Mouse (Mus musculus): ENCODE data around the gene Pnrc1. TPM values are rescaled to one million over a fixed set of nuclear protein-coding genes. Genes with fewer than 3 reads are reported as not detected.

Gene Pnrc1
- polyA plus RNA-seq, 1 experiment from 2014 or later: 137 TPM

- H3K9ac ChIP-seq: no peak overlapping the region
- no peak for ATAC-seq (ENCODE audit: insufficient number of reproducible peaks, insufficient read depth, low FRiP score, low TSS enrichment)
- no peak overlapping the region for H3K4me3 ChIP-seq
- H3K27ac ChIP-seq: no peak overlapping the region
- no peak overlapping the region for H3K4me2 ChIP-seq (replicated peaks)
- no peaks in the 10 kb centered on the region for H3K9me3 ChIP-seq
- H3K36me3 ChIP-seq: no peaks in the 10 kb centered on the region
- H3K27me3 ChIP-seq: no peaks in the 10 kb centered on the region
- WGBS: 59% methylated on average over 7 of the region's 7 CpGs
- no peaks in the 10 kb centered on the region for H3K4me1 ChIP-seq
Measured at GRCm38 (mm10) chr4:33261311-33261753, 28.6 kb downstream of the Pnrc1 start.

DNA sequence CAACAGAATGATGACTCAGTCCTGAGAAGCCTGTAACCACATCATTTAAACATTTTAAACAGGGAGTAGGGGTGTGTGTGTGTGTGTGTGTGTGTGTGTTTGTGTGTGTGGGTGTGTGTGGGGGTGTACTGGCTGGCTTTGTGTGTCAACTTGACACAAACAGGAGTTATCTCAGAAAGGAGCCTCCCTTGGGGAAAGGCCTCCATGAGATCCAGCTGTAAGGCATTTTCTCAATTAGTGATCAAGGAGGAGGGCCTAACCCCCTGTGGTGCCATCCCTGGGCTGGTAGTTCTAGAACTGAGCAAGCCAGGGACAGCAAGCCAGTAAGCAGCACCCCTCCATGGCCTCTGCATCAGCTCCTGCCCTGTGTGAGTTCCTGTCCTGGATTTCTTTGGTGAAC, 29.7 kb downstream of the Pnrc1 start:
- no peaks in the 10 kb centered on the region for H3K36me3 ChIP-seq
- H3K4me3 ChIP-seq: no peak overlapping the region
- H3K27me3 ChIP-seq: no peaks in the 10 kb centered on the region
- no peak overlapping the region for H3K9ac ChIP-seq
- H3K27ac ChIP-seq: no peak overlapping the region
- no peak for ATAC-seq (ENCODE audit: insufficient number of reproducible peaks, insufficient read depth, low FRiP score, low TSS enrichment)
- no peak overlapping the region for H3K4me2 ChIP-seq (replicated peaks)
- H3K9me3 ChIP-seq: no peaks in the 10 kb centered on the region
- no peaks in the 10 kb centered on the region for H3K4me1 ChIP-seq

GRCm38 (mm10) chr4:33257263-33257964, 32.5 kb downstream of the Pnrc1 start:
- H3K27me3 ChIP-seq: no peaks in the 10 kb centered on the region
- ATAC-seq (ENCODE audit: insufficient number of reproducible peaks, insufficient read depth, low FRiP score, low TSS enrichment): no peak
- no peak overlapping the region for H3K4me2 ChIP-seq (replicated peaks)
- H3K36me3 ChIP-seq: no peaks in the 10 kb centered on the region
- H3K9me3 ChIP-seq: no peaks in the 10 kb centered on the region
- H3K9ac ChIP-seq: no peak overlapping the region
- no peaks in the 10 kb centered on the region for H3K4me1 ChIP-seq
- no peak overlapping the region for H3K27ac ChIP-seq
- H3K4me3 ChIP-seq: no peak overlapping the region
- WGBS: 63% methylated on average over 11 of the region's 11 CpGs

DNA sequence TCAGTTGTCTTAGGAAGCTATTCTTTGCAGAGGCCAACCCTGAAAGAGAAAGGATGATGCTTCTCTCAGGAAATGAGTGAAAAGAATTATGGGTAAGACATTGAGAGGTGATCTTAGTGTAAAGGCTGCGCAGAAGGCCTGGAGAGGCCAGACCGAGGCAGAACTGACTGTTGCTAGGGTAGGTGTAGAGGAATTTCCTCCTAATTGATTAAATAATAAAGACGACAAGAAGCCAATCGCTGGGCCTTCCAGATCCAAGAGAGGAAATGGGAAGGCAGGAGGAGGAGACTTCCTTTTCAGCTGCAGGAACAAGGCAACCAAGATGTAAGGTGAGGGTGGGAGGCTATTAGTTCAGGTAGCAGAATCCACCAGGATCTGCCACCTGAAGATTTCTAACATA, 35.3 kb downstream of the Pnrc1 start:
- Histone ChIP-seq H3K4me1 (no peaks in the 10 kb centered on the region), H3K27me3 (no peaks in the 10 kb centered on the region), H3K4me3 (no peak overlapping the region), H3K27ac (no peak overlapping the region), H3K36me3 (no peaks in the 10 kb centered on the region), H3K9ac (no peak overlapping the region), H3K4me2 (replicated peaks) (no peak overlapping the region), H3K9me3 (no peaks in the 10 kb centered on the region)
- no peak for ATAC-seq (ENCODE audit: insufficient number of reproducible peaks, insufficient read depth, low FRiP score, low TSS enrichment)
- WGBS: 88% methylated on average over 4 of the region's 4 CpGs

DNA sequence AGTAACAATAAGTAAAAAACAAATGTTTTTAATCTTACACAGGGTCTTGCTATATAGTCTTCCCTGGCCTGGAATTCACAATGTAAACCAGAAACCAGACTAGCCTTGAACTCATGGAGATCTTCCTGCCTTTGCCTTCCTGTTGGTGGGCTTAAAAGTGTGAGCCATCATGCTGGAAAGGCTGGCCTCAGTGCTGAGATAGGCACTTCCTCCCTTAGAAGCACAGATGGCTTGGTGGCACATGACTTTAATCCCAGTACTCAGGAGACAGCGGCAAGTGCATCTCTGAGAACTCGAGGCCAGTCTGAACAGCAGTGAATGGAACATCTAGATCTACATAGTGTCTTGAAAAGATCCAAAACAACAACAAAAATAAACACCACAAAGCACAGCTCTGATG, 39.1 kb downstream of the Pnrc1 start:
- ATAC-seq (ENCODE audit: insufficient number of reproducible peaks, insufficient read depth, low FRiP score, low TSS enrichment): no peak
- no peak overlapping the region for H3K27ac ChIP-seq
- no peaks in the 10 kb centered on the region for H3K27me3 ChIP-seq
- no peak overlapping the region for H3K4me2 ChIP-seq (replicated peaks)
- peaks cover 3% of the 10 kb centered on the region; the same call in 1 of the 2 replicates for H3K36me3 ChIP-seq
- no peaks in the 10 kb centered on the region for H3K9me3 ChIP-seq
- 85% methylated on average over 2 of the region's 2 CpGs for WGBS
- H3K4me1 ChIP-seq: 0 out of 2 replicates have a peak, but pooled peaks cover 6% of the 10 kb centered on the region
- H3K4me3 ChIP-seq: no peak overlapping the region
- no peak overlapping the region for H3K9ac ChIP-seq

DNA sequence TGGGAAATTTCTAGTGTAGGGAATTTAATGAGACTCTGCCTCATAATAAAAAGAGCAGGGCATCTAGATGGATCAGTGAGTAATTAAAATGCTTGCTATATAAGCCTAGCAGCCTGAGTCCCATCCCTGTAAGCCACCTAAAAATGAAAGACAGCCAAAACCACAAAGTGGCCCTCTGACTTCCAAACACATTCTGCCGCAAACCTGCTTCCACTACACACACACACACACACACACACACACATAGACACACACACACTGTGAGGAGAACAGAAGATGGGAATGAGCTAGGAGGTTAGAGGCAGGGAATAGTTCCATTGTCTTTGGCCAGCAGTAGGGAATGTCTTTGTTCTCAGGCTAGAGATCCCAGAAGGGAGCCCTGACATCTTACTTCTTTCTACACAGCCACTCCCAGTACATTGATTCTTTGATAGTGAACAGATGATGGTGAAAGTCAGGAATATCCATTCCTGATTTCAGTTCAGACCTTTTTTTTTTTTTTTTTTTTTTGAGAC, 40.2 kb downstream of the Pnrc1 start:
- 59% methylated on average over 1 of the region's 1 CpGs for WGBS
- no peaks in the 10 kb centered on the region for H3K27me3 ChIP-seq
- no peak overlapping the region for H3K4me2 ChIP-seq (replicated peaks)
- H3K27ac ChIP-seq: no peak overlapping the region; the same call in 1 of the 2 replicates
- no peak overlapping the region for H3K4me3 ChIP-seq
- peaks cover 13% of the 10 kb centered on the region for H3K36me3 ChIP-seq
- H3K9ac ChIP-seq: no peak overlapping the region
- H3K4me1 ChIP-seq: 0 out of 2 replicates have a peak, but pooled peaks cover 12% of the 10 kb centered on the region
- no peak for ATAC-seq (ENCODE audit: insufficient number of reproducible peaks, insufficient read depth, low FRiP score, low TSS enrichment)
- no peaks in the 10 kb centered on the region for H3K9me3 ChIP-seq

GRCm38 (mm10) chr4:33248915-33249314, 41.0 kb downstream of the Pnrc1 start:
- H3K27ac ChIP-seq: peak overlapping the region; percentile 100
- peak overlapping the region; percentile 99 for H3K4me3 ChIP-seq
- no peak for ATAC-seq (ENCODE audit: insufficient number of reproducible peaks, insufficient read depth, low FRiP score, low TSS enrichment)
- H3K4me1 ChIP-seq: 0 out of 2 replicates have a peak, but pooled peaks cover 14% of the 10 kb centered on the region
- no peaks in the 10 kb centered on the region for H3K27me3 ChIP-seq
- no peaks in the 10 kb centered on the region for H3K9me3 ChIP-seq
- 1% methylated on average over 4 of the region's 4 CpGs for WGBS
- no peak overlapping the region; the same call in 1 of the 2 replicates for H3K9ac ChIP-seq
- H3K4me2 ChIP-seq (replicated peaks): peak overlapping the region; percentile 42
- peaks cover 22% of the 10 kb centered on the region for H3K36me3 ChIP-seq

- peak overlapping the region; percentile 100 for H3K27ac ChIP-seq
- peak overlapping the region; percentile 42 for H3K4me2 ChIP-seq (replicated peaks)
- H3K27me3 ChIP-seq: no peaks in the 10 kb centered on the region
- H3K4me1 ChIP-seq: 0 out of 2 replicates have a peak, but pooled peaks cover 14% of the 10 kb centered on the region
- H3K9me3 ChIP-seq: no peaks in the 10 kb centered on the region
- peaks cover 28% of the 10 kb centered on the region for H3K36me3 ChIP-seq
- peak overlapping the region; percentile 99 for H3K4me3 ChIP-seq
- peak overlapping the region; percentile 99 for H3K9ac ChIP-seq
- ATAC-seq (ENCODE audit: insufficient number of reproducible peaks, insufficient read depth, low FRiP score, low TSS enrichment): peak; percentile 90
- WGBS: under 1% methylated on average over 86 of the region's 88 CpGs
Measured at GRCm38 (mm10) chr4:33248062-33248889, 41.7 kb downstream of the Pnrc1 start.

DNA sequence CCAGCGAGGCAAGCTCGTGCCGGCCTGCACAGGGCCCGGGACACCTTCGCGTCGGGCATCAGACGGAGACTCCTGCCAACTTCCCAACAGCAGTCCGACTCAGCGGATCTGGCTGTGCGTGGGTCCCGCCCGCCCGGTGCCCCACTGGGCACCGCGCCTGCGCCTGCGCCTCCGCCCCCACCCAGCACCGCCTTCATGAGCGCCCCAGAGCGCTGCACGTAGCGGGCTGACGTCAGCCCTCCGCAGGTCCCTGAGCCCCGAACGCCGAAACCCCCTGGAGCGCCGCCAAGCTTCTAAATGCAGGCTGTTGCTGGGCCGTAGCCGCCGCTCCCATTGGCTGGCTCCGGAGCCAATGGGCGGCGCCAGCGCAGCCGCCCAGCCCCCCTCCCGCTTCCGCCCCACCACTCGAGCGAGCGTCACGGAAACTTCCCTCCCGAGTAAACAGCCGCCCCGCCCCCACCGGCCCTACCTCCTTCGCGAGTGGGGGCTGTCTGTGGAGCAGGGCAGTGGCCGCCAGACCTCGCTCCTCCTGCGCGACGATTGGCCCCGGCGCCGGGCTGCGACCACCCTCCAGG, 42.4 kb downstream of the Pnrc1 start:
- peak; percentile 92 for ATAC-seq (ENCODE audit: insufficient number of reproducible peaks, insufficient read depth, low FRiP score, low TSS enrichment)
- Histone ChIP-seq H3K36me3 (peaks cover 36% of the 10 kb centered on the region), H3K27ac (peak overlapping the region; percentile 100), H3K9me3 (no peaks in the 10 kb centered on the region), H3K27me3 (no peaks in the 10 kb centered on the region), H3K4me3 (peak overlapping the region; percentile 99), H3K9ac (peak overlapping the region; percentile 99), H3K4me2 (replicated peaks) (peak overlapping the region; percentile 64), H3K4me1 (0 out of 2 replicates have a peak, but pooled peaks cover 14% of the 10 kb centered on the region)
- under 1% methylated on average over 54 of the region's 60 CpGs for WGBS

DNA sequence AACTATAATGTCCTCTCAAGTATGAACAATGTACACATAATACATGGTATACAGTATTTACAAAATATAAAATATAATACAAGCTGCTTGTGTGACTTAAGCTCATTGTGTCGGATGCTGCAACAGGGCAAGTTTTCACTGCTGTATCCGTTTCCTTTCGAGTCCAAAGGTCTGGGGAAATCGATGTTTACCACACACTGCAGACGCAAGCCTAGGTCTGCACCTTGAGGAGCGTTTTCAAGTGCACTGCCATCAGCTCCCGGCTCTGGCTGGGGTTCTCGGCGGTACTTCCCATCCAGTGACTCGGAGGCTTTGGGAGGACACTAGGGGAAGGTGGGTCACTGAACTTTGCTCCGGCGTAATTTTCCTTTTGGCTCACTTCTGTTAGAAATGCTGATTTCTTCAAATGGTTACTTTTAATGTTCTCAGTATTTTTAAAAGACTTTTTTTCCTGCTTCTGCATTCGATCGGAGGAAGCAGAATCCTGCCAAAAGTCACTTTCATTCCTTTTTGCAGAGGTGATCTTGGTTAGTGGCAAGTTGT, 44.0 kb downstream of the Pnrc1 start:
- H3K27ac ChIP-seq: no peak overlapping the region
- peak overlapping the region; percentile 64 for H3K4me2 ChIP-seq (replicated peaks)
- no peaks in the 10 kb centered on the region for H3K9me3 ChIP-seq
- H3K27me3 ChIP-seq: no peaks in the 10 kb centered on the region
- H3K4me1 ChIP-seq: 0 out of 2 replicates have a peak, but pooled peaks cover 14% of the 10 kb centered on the region
- no peak overlapping the region for H3K9ac ChIP-seq
- H3K4me3 ChIP-seq: no peak overlapping the region
- no peak for ATAC-seq (ENCODE audit: insufficient number of reproducible peaks, insufficient read depth, low FRiP score, low TSS enrichment)
- peaks cover 37% of the 10 kb centered on the region for H3K36me3 ChIP-seq
- WGBS: 88% methylated on average over 14 of the region's 14 CpGs

- Histone ChIP-seq H3K27ac (no peak overlapping the region), H3K4me2 (replicated peaks) (no peak overlapping the region), H3K27me3 (no peaks in the 10 kb centered on the region), H3K9me3 (no peaks in the 10 kb centered on the region), H3K4me1 (0 out of 2 replicates have a peak, but pooled peaks cover 14% of the 10 kb centered on the region), H3K4me3 (no peak overlapping the region), H3K9ac (no peak overlapping the region), H3K36me3 (peaks cover 37% of the 10 kb centered on the region)
- 91% methylated on average over 4 of the region's 4 CpGs for WGBS
- no peak for ATAC-seq (ENCODE audit: insufficient number of reproducible peaks, insufficient read depth, low FRiP score, low TSS enrichment)
Measured at GRCm38 (mm10) chr4:33243921-33244320, 46.0 kb downstream of the Pnrc1 start.
